Mouse (Mus musculus) T-cell, adult 2 months (primary cell): ENCODE data around the gene Cyp2s1.
A peak's percentile ranks its signal among the peaks of the same experiment; 100 is the strongest.

Source experiments
- DNase-seq: peaks from one replicate; pipeline ENCODE4 v3.0.0; 2022; ENCODE audit warnings: low spot score

Cyp2s1 gene

DNA sequence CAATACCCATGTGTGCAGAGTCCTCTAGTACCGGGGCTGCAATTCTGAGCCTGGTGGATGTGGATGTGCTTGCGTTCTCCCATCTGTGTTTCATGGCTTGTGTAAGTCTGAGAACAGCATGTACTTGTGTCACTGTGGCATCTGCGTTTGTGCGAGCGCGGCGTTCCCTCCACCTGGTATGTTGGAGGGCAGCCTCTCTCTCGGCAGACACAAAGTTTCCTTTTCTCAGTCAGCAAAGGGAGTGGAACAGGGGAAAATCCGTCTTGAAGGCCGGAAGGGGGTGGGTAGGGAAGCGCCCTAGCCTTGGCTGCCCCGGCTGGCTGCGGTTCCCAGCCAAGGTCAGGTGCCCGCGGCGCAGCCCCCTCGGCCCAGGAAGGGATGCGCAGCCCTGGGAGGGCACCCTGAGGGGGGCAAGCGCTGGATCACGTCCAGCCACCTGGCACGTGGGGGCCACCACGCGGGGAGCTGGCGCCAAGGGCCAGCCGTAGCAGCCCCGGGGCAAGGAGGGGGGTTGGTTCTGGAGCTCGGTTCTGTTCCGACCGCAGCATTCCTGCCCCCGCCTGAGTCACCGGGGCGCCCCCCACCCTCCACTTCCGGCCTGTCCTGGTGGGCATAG, 35.3 kb downstream of the Cyp2s1 start:
- peak; percentile 35 for DNase-seq

DNA sequence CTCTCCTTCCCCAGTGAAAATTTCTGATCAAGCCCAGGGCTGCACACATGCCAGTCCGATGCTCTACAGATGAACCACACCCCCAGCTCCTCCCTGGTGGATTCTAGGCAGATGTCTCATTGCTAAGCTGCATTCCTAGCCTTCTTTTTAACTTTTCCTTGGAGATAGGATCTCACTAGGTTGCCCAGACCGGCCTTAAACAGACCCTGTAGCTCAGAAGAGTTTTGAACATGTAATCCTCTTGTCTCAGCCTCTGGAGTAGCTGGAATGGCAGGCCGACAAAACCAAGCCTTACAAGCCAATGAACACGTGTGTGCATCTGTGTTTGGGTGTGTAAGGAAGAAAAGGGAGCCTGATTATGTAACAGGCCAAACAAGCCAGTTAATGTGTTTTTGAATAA, 36.0 kb downstream of the Cyp2s1 start:
- no peak for DNase-seq

DNA sequence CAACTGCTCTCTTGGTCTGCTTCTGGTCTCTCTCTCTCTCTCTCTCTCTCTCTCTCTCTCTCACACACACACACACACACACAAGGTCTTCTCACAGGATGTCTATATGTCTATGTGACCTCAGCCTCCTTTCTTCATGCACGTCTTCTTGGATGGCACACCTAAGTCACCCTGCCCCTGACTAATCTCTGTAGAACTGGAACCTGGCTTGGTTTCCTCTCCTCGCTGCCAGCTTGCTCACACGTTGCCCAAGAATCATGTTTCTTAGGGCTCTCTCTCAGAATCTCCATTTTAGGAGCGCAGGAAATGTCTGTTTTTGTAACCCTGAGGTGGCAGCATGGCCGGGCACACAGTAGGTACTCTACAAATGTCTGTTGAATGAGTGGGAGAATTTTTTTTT, 36.7 kb downstream of the Cyp2s1 start:
- no peak for DNase-seq

DNA sequence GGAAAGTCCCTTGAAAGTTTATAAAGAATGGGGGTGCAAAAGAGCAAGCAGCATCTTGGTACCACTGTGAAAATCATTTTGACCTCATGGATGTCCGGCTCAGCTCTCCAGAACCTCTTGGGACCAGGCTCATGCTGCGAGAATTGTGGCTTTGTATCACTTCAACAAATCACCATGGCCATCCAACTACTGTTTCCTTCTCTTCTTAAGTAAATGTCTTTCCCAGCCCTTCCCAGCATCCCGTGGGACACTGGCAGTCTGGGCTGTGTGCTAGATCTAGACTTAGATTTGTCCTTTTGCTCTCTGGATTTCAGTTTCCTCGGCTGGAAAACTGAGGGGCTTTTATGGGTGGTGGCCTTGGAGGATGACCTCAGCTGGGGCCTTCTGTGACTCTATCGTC, 48.5 kb downstream of the Cyp2s1 start:
- DNase-seq = no peak

DNA sequence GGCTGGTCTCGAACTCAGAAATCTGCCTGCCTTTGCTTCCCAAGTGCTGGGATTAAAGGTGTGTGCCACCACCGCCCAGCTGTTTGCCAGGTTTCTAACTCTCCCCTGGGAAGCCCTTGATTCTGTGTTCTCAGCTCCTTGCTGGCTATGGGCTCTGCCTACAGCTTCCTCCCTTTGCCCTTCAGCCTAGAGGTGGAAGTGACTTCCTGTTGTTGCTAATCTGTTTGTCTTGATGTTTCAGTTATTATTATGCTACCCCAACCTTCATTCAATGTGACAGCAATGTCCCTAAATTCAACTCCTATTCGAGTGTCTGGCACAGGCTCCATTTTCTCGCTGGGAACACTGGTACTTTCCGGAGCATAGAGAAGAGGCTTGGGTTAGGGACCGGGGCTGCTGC, 50.6 kb downstream of the Cyp2s1 start:
- DNase-seq = no peak

DNA sequence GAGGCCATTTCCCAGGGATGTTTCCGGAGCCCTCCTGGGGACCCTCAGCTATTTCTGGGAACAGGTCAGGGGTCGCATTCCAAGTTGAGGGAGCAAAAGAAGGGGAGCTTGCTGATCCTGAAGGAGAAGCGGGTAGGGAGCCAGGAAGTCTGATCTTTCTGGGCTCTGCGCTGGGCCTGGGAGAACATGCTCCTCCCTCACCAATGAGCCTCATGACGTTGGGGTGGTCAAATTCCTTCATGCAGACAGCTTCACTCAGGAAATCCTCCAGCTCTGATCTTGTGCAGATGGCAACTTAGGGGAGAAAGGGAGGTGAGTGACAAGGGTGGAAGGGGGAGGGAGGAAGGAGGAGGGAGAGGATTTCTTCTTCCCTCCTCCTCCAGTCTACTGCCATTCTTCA, 52.5 kb downstream of the Cyp2s1 start:
- no peak for DNase-seq

DNA sequence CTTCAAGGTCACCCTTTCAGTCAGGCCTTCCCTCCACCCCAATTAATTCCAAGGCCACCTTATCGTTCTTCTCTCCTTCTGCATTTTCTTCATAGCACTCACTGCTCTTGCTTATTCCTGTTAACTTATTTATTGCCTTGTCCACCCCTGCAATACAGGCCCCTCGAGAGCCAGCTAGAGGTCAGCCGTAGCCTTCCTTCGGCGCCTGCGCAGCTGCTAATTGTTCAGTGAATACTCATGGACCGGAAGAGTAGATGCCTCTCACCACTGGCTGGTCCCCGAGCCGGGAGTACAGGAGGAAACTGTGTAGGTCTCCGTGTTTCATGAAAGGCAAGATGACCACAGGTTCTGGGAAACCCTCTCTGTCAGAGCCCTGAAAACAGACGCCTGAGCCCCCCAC, 53.0 kb downstream of the Cyp2s1 start:
- DNase-seq = no peak

DNA sequence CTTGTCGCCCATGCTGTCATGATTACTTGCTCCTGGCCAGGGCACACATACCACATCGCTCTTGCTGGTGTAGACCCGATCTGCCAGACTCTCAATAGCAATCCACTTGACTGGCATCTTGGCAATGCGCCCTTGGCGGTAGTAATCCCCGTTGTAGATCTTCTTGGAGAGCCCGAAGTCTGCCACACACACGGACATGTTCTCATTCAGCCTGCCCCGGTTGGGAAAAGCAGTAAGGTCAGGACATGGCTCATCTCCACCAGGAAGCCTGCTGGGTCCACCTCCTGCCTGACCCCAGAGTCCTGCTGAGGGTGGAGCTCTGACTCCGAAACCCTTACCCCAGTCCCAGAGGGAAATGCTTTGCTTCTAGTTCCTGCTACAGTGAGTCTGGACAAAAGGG, 55.4 kb downstream of the Cyp2s1 start:
- DNase-seq = no peak

DNA sequence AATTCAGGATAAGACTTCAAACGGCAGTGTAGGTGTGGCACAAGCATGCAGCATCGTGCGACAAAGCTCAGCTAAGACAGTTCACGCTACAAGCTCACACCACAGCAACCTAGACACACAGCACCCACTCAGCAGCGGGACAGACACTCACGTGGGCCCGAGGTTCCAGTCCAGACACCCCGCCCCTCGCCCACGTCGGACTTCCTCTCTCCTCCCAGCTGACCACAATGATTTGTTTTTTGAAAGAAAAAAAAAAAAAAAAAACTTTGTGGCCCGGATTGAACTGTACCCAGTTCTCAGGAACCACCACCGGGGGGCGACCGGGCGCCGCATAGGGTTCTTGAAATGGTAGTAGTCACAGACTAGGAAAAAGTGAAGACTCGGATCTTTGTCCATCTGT, 60.7 kb downstream of the Cyp2s1 start:
- DNase-seq = peak; percentile 92

DNA sequence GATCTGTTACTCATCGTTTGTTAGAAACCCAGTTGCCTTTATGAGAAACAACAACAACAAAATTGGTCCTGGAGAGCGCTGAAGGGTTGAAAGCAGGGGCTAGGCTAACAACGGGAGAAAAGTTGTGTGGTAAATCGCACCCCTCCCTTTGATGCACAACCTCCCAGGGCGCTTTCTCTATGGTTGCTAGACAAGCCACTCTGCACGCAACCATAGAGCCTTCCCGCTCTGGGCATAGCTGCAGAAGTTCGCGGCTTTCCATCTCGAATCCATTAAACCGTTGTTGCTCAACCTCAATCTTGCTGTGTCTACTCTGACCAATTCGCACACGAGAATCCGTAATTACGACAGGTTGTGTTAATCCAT, 61.3 kb downstream of the Cyp2s1 start:
- no peak for DNase-seq

DNA sequence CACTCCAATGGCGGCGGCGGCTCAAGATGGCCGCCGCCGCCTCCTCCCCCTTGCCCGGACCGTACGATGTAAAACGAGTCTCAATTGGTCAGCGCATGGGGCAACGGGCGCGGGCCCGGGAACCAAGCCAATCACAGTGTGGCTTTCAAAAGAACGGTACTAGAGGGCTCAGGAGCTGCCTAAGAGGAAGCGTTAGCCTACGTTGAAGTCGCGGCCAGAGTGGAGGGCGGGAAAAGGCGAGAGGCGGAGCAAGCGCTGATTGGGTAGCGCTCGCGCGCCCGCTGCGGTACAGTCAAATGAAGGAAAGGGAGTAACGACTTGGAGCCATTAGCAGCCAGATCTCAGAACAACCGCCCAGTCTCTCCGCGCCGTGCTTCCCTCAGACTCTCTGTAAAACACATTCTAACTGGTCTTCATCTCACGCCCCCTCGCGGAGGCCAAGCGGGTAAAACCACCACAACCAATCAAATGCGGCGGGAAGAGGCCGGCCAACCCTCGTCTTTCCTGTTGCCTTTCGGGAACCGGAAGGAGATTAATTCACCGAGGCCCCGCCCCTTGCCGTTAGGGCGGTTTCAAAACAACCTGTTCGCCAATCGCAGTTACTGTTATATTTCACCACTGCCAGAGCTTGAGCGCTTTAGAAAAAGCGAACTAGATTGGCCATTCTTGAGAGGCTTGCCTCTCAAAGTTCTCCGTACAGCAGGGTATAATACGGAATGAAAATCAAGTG, 61.8 kb downstream of the Cyp2s1 start, which contains the start of gene Hnrnpul1:
Gene Hnrnpul1, minus strand, starts transcription at position 20 of the 730 bp plus-strand sequence.
- DNase-seq = peak; percentile 99

DNA sequence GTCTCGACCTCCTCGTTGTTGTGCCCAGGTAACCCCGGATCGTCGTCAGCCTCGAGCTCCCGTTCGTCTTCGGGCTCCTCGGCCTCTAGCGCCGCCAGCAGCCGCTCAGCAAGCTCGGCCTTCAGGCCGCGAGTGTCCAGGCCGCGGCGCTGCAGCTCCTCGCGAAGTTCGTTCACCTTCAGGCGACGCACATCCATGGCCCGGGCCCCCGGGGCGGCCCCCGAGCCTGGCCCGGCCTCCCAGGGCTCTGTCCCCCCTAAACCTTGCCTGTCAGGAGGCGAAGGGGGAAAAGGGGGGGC, 62.3 kb downstream of the Cyp2s1 start:
- DNase-seq = no peak

DNA sequence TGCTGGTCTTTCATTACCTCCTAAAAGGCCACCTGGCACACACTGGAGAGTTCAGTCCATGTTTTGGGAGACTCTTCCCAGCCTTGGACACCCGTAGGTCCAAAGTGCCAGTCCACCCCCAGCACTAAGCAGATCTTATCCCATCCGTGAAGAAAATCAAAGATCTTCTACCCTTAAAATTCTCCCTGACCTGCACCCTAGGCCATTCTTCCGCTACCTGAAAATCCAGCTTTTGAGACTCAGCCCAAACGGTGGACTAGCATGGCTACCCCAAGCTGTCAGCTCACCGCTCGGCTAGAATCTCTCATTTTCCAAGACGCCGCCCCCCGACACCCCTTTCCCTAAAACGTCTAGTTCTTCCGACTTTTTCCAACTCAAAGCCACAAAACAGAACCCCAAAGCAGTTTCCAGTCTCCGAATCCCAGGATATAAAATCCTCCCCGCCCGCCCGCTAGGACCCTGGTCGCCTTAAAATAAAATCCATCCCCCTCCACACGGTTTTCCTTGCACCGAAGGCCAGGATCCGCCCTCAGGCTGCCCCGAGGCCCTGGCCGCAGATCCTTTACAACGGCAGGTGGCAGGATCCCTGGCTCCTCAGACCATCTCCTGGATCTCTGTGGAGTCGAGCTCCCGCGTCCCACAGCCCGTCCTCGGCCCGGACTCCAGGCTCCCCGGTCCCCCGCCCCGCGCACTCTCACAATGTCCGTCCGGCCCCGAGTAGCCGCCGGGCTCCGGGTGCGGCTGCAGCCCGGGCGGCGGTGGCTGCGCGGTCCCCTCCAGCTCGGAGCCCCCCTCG, 62.9 kb downstream of the Cyp2s1 start:
- DNase-seq = no peak

DNA sequence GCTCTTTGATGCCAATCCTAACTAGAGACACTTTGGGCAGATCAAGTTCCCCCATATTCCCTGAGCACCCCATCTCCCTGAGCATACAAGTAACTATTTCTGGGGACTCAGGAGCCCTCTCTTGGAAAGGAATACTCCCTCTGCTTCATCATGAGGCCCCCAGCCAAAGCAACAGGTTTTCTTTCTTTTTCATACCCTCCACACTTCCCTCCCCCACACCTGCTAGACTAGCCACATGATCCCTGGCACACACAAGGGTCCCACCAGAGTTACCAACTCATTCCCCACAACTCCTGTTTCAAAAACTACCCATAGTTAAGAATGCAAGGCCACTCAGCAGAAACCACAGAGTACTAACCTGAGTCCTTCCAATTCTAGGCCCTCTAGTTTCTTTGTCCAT, 63.6 kb downstream of the Cyp2s1 start:
- DNase-seq = no peak
